Mouse (Mus musculus) lung, postnatal 36 days (tissue): Measurements from ENCODE around the gene Smim22.

Source experiments
- DNase-seq: peaks from one replicate; pipeline ENCODE4 v3.0.0; 2022; ENCODE audit warnings: mixed read lengths

The Smim22 gene

GRCm38 (mm10) chr16:5010371-5010935 lies 3.4 kb downstream of the Smim22 start:
- DNase-seq, result no peak

- no peak for DNase-seq
Observed at GRCm38 (mm10) chr16:5011285-5011684, 4.2 kb downstream of the Smim22 start.

GRCm38 (mm10) chr16:5012036-5013005 lies 5.2 kb downstream of the Smim22 start:
- no peak for DNase-seq

GRCm38 (mm10) chr16:5013054-5013838 lies 6.2 kb downstream of the Smim22 start, which contains the start of gene Rogdi:
Rogdi (minus strand) TSS chr16:5013553.
- peak; percentile 100 for DNase-seq

GRCm38 (mm10) chr16:5014578-5014977 lies 7.5 kb downstream of the Smim22 start:
- peak; percentile 52 for DNase-seq

- DNase-seq, result no peak
Observed at GRCm38 (mm10) chr16:5024021-5024420, 16.9 kb downstream of the Smim22 start.

GRCm38 (mm10) chr16:5029847-5030246 lies 22.8 kb downstream of the Smim22 start:
- peak; percentile 76 for DNase-seq

GRCm38 (mm10) chr16:5035591-5035990 lies 28.5 kb downstream of the Smim22 start:
- DNase-seq, result no peak

GRCm38 (mm10) chr16:5036649-5037234 lies 29.7 kb downstream of the Smim22 start:
- DNase-seq, result peak; percentile 37

GRCm38 (mm10) chr16:5045322-5045721 lies 38.2 kb downstream of the Smim22 start:
- DNase-seq, result no peak

- DNase-seq, result peak; percentile 25
Observed at GRCm38 (mm10) chr16:5049182-5049773, 42.2 kb downstream of the Smim22 start.

GRCm38 (mm10) chr16:5049774-5050234 lies 42.7 kb downstream of the Smim22 start, which contains the start of the genes Glyr1 and Ubn1:
Glyr1 (minus strand) TSS chr16:5049863.
Ubn1 (plus strand) TSS chr16:5050057.
- DNase-seq, result peak; percentile 100

- peak; percentile 84 for DNase-seq
Observed at GRCm38 (mm10) chr16:5050251-5051110, 43.4 kb downstream of the Smim22 start.
